Mouse (Mus musculus): ENCODE data around the gene Cd81. TPM values are rescaled to one million over a fixed set of nuclear protein-coding genes. Genes with fewer than 3 reads are reported as not detected.

Cd81 gene
- polyA plus RNA-seq, 1 experiment from 2014 or later: 225 TPM

DNA sequence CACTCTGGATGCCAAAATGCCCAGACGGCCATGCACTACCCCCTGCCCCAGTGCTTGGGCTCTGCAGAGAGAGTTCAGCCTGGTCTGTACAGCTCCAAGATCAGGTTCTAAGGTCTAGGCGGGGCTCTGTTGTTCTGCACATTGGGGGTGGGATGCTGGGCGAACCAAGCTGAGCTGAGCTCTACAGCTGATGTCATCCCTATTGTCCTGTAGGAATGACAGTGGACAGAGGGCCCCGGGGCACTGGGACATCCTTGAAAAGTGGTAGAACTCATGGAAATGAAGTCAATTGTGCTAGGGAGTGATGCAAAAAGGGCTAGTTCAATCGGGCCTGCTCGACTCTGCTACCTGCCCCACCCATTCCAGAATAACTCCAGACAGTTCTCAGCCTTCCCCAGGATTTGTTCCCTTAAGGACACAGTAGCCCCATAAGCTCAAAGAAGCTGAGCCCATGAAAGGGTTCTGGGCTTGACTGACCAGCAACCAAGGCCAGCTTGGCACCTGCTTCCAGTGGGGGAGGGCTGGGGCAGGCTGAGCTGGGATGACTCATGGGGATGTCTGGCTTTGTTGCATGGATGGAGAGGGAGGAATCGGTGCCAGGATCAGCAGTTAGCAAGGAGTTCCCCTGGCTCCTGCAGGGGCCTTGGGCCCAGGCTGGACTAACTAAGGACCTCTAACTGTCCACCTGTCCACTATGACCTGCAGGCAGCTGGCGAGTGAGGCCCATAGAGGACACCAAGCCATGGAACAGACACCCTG lies 38.9 kb upstream of the Cd81 start:
- peaks cover 30% of the 10 kb centered on the region for H3K4me1 ChIP-seq
- no peak overlapping the region for H3K4me3 ChIP-seq
- no peaks in the 10 kb centered on the region for H3K9me3 ChIP-seq
- H3K27me3 ChIP-seq (ENCODE audit: poor library complexity, severe bottlenecking): no peaks in the 10 kb centered on the region
- WGBS: 75% methylated on average over 8 of the region's 8 CpGs
- DNase-seq (ENCODE audit: extremely low spot score, low spot score): no peak
- H3K27ac ChIP-seq: 0 out of 2 replicates have a peak overlapping the region, but pooled peaks have one; percentile 20
- H3K36me3 ChIP-seq (replicated peaks): no peaks in the 10 kb centered on the region

- Histone ChIP-seq H3K4me1 (peaks cover 19% of the 10 kb centered on the region), H3K9me3 (no peaks in the 10 kb centered on the region), H3K27ac (no peak overlapping the region), H3K4me3 (no peak overlapping the region), H3K36me3 (replicated peaks) (no peaks in the 10 kb centered on the region), H3K27me3 (ENCODE audit: poor library complexity, severe bottlenecking) (no peaks in the 10 kb centered on the region)
- no peak for DNase-seq (ENCODE audit: extremely low spot score, low spot score)
- WGBS: 85% methylated on average over 7 of the region's 7 CpGs
Observed at GRCm38 (mm10) chr7:143014862-143015659, 37.5 kb upstream of the Cd81 start.

DNA sequence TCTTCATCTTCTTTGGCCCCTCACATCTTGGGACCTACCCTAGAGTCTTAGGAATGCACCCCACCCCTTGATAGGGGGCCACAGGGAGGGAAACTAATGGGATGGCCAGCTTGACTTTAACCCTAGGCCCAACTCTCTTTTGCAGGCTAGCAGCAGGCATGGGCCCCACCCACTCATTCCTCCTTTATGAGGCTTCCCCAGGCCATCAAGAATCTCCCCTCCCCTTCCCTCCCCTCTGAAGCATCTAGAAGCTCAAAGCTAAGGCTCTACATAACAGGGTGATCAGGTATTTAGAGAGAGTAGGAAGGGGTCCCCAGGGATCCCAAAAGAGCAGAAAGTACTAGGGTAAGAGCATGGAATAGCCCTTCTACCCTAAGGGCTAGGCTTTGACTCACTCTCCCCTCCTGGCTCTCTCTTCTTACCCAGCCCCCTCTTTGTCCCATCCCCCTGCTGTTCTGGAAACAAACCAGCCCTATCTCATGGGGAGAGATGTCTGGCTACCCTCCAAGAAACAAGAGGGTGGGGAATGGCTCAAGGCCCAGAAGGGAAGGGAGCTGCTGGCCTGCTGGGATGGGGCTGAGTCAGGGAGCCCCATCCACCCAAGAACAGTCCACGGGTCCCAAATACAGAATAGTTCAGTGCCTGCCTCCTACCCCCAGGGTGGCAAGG lies 36.6 kb upstream of the Cd81 start:
- H3K27ac ChIP-seq: no peak overlapping the region
- no peak overlapping the region for H3K4me3 ChIP-seq
- no peak for DNase-seq (ENCODE audit: extremely low spot score, low spot score)
- peaks cover 19% of the 10 kb centered on the region for H3K4me1 ChIP-seq
- H3K27me3 ChIP-seq (ENCODE audit: poor library complexity, severe bottlenecking): no peaks in the 10 kb centered on the region
- H3K36me3 ChIP-seq (replicated peaks): no peaks in the 10 kb centered on the region
- WGBS: 14% methylated on average over 1 of the region's 1 CpGs
- H3K9me3 ChIP-seq: no peaks in the 10 kb centered on the region

GRCm38 (mm10) chr7:143016424-143017142 lies 36.0 kb upstream of the Cd81 start:
- Histone ChIP-seq H3K27me3 (ENCODE audit: poor library complexity, severe bottlenecking) (no peaks in the 10 kb centered on the region), H3K27ac (no peak overlapping the region), H3K36me3 (replicated peaks) (no peaks in the 10 kb centered on the region), H3K4me3 (no peak overlapping the region), H3K4me1 (peaks cover 14% of the 10 kb centered on the region), H3K9me3 (no peaks in the 10 kb centered on the region)
- WGBS: 58% methylated on average over 8 of the region's 9 CpGs
- no peak for DNase-seq (ENCODE audit: extremely low spot score, low spot score)

GRCm38 (mm10) chr7:143017181-143017580 lies 35.4 kb upstream of the Cd81 start:
- Histone ChIP-seq H3K27me3 (ENCODE audit: poor library complexity, severe bottlenecking) (no peaks in the 10 kb centered on the region), H3K9me3 (no peaks in the 10 kb centered on the region), H3K27ac (no peak overlapping the region), H3K4me1 (peaks cover 14% of the 10 kb centered on the region), H3K4me3 (no peak overlapping the region), H3K36me3 (replicated peaks) (no peaks in the 10 kb centered on the region)
- WGBS: 77% methylated on average over 4 of the region's 4 CpGs
- no peak for DNase-seq (ENCODE audit: extremely low spot score, low spot score)

- Histone ChIP-seq H3K4me1 (peaks cover 10% of the 10 kb centered on the region), H3K4me3 (no peak overlapping the region)
- DNase-seq (ENCODE audit: extremely low spot score, low spot score): no peak
Observed at GRCm38 (mm10) chr7:143020040-143020439, 32.5 kb upstream of the Cd81 start.

DNA sequence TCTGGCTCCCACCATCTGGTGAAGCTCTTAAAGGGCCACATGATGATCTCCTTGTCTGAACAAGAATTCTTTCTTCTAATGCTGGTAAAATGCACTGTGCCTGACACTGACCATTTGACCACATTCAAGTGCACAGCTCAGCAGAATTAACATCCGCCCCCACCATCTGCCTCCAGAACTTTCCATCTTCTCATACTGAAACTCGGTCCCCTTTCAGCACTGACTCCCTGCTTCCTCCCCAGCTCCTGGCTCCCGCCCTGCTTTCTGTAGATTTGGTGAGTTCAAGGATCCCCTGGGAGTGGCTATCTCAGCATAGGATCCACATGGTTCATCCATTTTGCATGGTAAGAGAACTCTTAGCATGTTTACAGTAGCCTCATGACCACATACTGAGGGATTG lies 31.8 kb upstream of the Cd81 start:
- Histone ChIP-seq H3K36me3 (replicated peaks) (0 out of 2 replicates have a peak, but pooled peaks cover 2% of the 10 kb centered on the region), H3K9me3 (no peaks in the 10 kb centered on the region), H3K27ac (no peak overlapping the region), H3K4me3 (no peak overlapping the region), H3K4me1 (peaks cover 7% of the 10 kb centered on the region), H3K27me3 (ENCODE audit: poor library complexity, severe bottlenecking) (no peaks in the 10 kb centered on the region)
- WGBS: 79% methylated on average over 3 of the region's 3 CpGs
- DNase-seq (ENCODE audit: extremely low spot score, low spot score): no peak

More at GRCm38 (mm10) chr7:143020040-143020439, 32.5 kb upstream of the Cd81 start:
- Histone ChIP-seq H3K27me3 (ENCODE audit: poor library complexity, severe bottlenecking) (no peaks in the 10 kb centered on the region), H3K27ac (no peak overlapping the region), H3K9me3 (no peaks in the 10 kb centered on the region), H3K36me3 (replicated peaks) (0 out of 2 replicates have a peak, but pooled peaks cover under 1% of the 10 kb centered on the region)

GRCm38 (mm10) chr7:143021356-143022164 lies 31.0 kb upstream of the Cd81 start:
- H3K27me3 ChIP-seq (ENCODE audit: poor library complexity, severe bottlenecking): no peaks in the 10 kb centered on the region
- DNase-seq (ENCODE audit: extremely low spot score, low spot score): no peak
- 0 out of 2 replicates have a peak, but pooled peaks cover 2% of the 10 kb centered on the region for H3K36me3 ChIP-seq (replicated peaks)
- H3K4me3 ChIP-seq: no peak overlapping the region
- 75% methylated on average over 5 of the region's 5 CpGs for WGBS
- no peaks in the 10 kb centered on the region for H3K4me1 ChIP-seq
- H3K27ac ChIP-seq: no peak overlapping the region
- no peaks in the 10 kb centered on the region for H3K9me3 ChIP-seq

DNA sequence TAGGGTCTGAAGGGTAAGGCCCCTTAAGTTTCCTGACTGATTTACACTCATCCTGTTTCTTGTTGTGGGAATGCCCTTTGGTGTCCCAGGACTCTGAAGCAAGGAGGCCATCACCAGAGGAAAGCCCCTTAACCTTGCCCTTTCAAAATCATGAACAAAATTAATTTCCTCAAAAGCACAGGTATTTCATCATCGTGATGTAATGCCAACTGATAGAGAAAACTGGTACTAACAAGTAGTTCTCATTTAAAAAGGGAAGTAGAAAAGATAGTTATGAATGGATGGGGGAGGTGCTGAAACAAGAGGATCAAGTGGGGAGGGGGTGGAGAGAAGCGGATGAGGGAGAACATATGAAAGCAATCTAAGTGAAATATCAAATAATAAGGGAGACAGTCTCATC lies 29.0 kb upstream of the Cd81 start:
- Histone ChIP-seq H3K4me1 (no peaks in the 10 kb centered on the region), H3K36me3 (replicated peaks) (0 out of 2 replicates have a peak, but pooled peaks cover 2% of the 10 kb centered on the region), H3K27me3 (ENCODE audit: poor library complexity, severe bottlenecking) (no peaks in the 10 kb centered on the region), H3K4me3 (no peak overlapping the region), H3K27ac (no peak overlapping the region), H3K9me3 (no peaks in the 10 kb centered on the region)
- DNase-seq (ENCODE audit: extremely low spot score, low spot score): no peak
- 95% methylated on average over 2 of the region's 2 CpGs for WGBS

GRCm38 (mm10) chr7:143024293-143024692 lies 28.2 kb upstream of the Cd81 start:
- no peak overlapping the region for H3K4me3 ChIP-seq
- no peaks in the 10 kb centered on the region for H3K27me3 ChIP-seq (ENCODE audit: poor library complexity, severe bottlenecking)
- no peak overlapping the region for H3K27ac ChIP-seq
- WGBS: 100% methylated on average over 1 of the region's 1 CpGs
- no peaks in the 10 kb centered on the region for H3K4me1 ChIP-seq
- DNase-seq (ENCODE audit: extremely low spot score, low spot score): no peak
- H3K36me3 ChIP-seq (replicated peaks): 0 out of 2 replicates have a peak, but pooled peaks cover 2% of the 10 kb centered on the region
- no peaks in the 10 kb centered on the region for H3K9me3 ChIP-seq

- Histone ChIP-seq H3K4me3 (no peak overlapping the region), H3K27me3 (ENCODE audit: poor library complexity, severe bottlenecking) (no peaks in the 10 kb centered on the region), H3K9me3 (no peaks in the 10 kb centered on the region), H3K4me1 (no peaks in the 10 kb centered on the region), H3K36me3 (replicated peaks) (0 out of 2 replicates have a peak, but pooled peaks cover 2% of the 10 kb centered on the region), H3K27ac (no peak overlapping the region)
- 87% methylated on average over 3 of the region's 3 CpGs for WGBS
- no peak for DNase-seq (ENCODE audit: extremely low spot score, low spot score)
Observed at GRCm38 (mm10) chr7:143025496-143025895, 27.0 kb upstream of the Cd81 start.

All from forebrain, embryonic 10.5 days (tissue).